Mouse (Mus musculus): ENCODE data around the gene Col12a1.

The Col12a1 gene

DNA sequence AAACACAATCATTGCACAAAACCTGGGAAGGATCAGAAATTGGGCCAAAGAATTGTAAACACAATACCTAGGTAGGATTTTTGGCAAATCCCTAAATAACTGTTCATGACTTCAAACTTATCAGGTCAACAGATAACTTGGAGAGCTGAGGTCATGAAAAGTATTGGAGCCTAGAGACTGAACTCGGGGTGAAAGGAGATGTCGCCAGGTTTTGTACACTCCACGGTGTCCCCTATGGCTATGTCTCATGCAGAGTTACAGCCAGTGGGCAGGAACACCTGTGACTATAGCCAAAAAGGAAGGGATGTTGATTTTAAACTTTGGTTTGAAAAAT lies 118.4 kb downstream of the Col12a1 start:
- DNase-seq, result no peak

GRCm38 (mm10) chr9:79599395-79600236 lies 119.0 kb downstream of the Col12a1 start:
- no peak for DNase-seq

DNA sequence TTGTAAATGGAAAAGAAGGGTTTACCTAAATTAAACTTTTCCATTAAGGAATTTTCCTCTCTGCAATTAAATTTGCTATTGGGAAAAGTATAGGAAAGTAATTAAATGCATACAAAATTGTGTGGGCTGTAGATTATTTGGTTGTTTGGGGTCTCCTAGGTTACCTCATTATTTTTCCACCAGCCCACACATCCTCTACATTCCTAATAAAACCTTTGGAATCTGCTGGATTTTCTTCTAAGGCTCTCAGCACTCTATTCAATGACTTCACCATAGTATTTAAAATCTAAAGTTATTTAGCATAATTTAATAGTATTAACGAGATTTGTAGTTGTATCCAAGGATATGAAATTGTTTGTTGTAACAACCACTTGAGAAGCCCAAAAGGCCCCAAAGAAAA lies 120.1 kb downstream of the Col12a1 start:
- DNase-seq, result no peak

- DNase-seq, result no peak
Measured at GRCm38 (mm10) chr9:79586415-79587195, 132.0 kb downstream of the Col12a1 start.

DNA sequence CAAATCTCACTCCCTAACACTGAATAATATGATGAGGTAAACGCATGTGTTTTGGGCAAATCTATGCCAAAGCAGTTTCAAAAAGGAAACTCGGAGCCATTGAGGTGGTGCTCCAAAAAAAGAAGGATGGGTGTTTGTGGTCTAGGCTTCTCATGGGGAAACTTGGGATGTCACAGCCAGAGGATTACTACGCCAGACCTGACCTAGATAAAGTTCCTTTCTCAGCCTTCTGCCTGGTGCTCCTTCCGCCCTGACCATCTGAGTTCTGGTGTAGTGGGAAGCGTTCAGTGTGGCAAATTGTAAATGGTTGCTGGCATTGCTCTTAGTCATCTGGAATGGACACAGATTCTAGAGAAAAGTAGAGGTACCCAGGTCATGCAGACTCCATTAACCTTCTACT lies 151.8 kb downstream of the Col12a1 start:
- no peak for DNase-seq

DNA sequence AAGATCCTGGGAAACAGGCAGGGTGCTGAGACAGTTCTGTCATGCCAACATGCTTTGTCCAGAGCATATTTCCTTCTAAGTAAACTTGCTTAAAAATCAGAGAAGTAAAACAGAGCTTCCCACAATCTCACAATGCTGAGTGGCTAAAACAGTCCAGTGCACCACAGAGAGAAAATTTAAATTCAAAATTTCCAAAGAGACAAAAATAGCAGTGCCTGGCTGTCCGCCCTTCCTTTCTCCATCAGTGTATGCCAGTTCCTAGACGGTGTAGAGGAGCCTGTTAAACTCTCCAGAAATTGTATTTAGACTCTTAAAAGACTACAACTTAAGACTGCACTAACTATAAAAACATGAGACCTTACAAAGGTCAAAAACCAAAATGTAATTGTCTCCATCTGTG lies 165.3 kb downstream of the Col12a1 start:
- DNase-seq, result no peak

All from cerebellum, adult 8-10 months (tissue).